Mouse (Mus musculus) lung, adult 2 months (tissue): Measurements from ENCODE around the gene B3galt5. TPM values are rescaled to one million over a fixed set of nuclear protein-coding genes. Genes with fewer than 3 reads are reported as not detected.

ENCODE experiments used
- DNase-seq: peaks from one replicate; pipeline ENCODE4 v3.0.0; 2022
- H3K4me1 ChIP-seq: fragments of 200-500 bp; 2 replicates; pipeline ENCODE4 v1.6.1; 2011; ENCODE audit warnings: low read length; ENCODE audit not compliant: control insufficient read depth, insufficient read depth
- H3K4me3 ChIP-seq: fragments of 200-500 bp; replicated peaks from 2 replicates; pipeline ENCODE3; 2011; ENCODE audit warnings: low read depth, mild to moderate bottlenecking, control low read depth, low read length; ENCODE audit errors: extremely low read depth
- CTCF ChIP-seq: fragments of 200-500 bp; IDR thresholded peaks from 2 replicates; pipeline ENCODE4 v1.5.1; 2011; ENCODE audit warnings: mild to moderate bottlenecking, low read length, control low read depth; ENCODE audit not compliant: insufficient read depth
- POLR2A ChIP-seq: fragments of 200-500 bp; IDR thresholded peaks from 2 replicates; pipeline ENCODE4 v1.6.1; 2011; ENCODE audit warnings: low read depth, mild to moderate bottlenecking, control low read depth, low read length, borderline replicate concordance; ENCODE audit errors: extremely low read depth
- WGBS: fragments of 180-500 bp; shearing (Covaris S2); methylation state at CpG from one replicate; pipeline ENCODE4 v1.1.7; 2018; 5-methylcytosine and 5-hydroxymethylcytosine counted together
- polyA plus RNA-seq: library from polyadenylated mRNA; depleted of rRNA; stranded (reverse); fragments of >200 nt; gene quantifications from 2 replicates; pipeline ENCODE4 v1.2.3, GENCODE M21; 2012; rRNA removed

B3galt5 gene
- polyA plus RNA-seq, 1 experiment = not detected

DNA sequence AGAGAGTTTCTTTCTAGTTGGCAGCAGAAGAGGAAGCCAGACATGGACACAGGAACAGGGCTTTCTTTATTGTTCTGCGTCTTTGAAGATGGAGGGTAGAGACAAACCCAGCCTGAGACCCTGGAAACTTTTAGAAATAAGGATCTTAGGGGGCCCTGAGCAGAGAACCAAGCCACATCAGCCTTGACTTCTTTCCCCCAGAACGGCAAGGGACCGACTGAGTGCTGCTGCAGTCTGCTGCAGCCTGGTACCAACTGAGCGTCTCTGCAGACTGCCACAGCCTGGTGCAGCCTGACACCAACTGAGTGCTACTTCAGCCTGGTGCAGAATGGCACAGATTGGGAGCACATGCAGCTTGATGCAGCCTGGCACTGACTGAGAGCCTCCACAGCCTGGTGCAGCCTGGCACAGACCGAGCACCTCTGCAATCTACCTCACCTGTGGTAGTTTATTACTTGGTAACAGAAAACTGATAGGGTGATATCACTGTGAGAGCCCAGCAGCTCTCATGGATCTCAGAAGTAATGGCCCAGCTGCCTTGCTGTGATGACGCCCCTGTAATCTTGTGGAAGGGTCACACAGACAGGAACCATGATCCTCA is 117.8 kb downstream of the B3galt5 start:
- DNase-seq = no peak
- no peaks in the 10 kb centered on the region for H3K4me1 ChIP-seq
- WGBS = 76% methylated on average over 6 of the region's 6 CpGs
- TF ChIP-seq POLR2A (no peak), CTCF (no peak)
- H3K4me3 ChIP-seq = no peak overlapping the region

DNA sequence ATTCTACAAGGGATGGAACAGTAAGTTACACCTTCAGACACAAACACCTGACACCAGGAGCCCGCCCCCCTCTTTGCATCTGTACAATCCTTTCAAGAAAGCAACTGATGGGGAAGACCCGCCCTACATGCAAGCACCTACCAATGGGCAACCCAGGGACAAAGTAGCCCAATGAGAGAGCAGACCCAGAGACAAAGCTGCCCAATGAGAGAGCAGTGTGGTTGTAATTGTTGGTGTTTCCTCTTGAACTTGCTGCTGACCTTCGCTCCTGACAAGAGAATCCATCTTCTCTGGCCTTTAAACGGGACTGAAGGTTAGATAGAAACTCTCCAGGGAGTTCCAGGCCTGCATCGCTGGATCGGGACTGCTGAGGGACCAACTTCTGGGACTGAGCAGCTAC is 118.4 kb downstream of the B3galt5 start:
- WGBS = 50% methylated on average over 6 of the region's 6 CpGs
- no peak for DNase-seq
- no peaks in the 10 kb centered on the region for H3K4me1 ChIP-seq
- no peak overlapping the region for H3K4me3 ChIP-seq
- TF ChIP-seq POLR2A (no peak), CTCF (no peak)

- WGBS = 10% methylated on average over 10 of the region's 10 CpGs
- DNase-seq = peak; percentile 65
Measured at GRCm38 (mm10) chr16:96357903-96358302, 122.3 kb downstream of the B3galt5 start.

DNA sequence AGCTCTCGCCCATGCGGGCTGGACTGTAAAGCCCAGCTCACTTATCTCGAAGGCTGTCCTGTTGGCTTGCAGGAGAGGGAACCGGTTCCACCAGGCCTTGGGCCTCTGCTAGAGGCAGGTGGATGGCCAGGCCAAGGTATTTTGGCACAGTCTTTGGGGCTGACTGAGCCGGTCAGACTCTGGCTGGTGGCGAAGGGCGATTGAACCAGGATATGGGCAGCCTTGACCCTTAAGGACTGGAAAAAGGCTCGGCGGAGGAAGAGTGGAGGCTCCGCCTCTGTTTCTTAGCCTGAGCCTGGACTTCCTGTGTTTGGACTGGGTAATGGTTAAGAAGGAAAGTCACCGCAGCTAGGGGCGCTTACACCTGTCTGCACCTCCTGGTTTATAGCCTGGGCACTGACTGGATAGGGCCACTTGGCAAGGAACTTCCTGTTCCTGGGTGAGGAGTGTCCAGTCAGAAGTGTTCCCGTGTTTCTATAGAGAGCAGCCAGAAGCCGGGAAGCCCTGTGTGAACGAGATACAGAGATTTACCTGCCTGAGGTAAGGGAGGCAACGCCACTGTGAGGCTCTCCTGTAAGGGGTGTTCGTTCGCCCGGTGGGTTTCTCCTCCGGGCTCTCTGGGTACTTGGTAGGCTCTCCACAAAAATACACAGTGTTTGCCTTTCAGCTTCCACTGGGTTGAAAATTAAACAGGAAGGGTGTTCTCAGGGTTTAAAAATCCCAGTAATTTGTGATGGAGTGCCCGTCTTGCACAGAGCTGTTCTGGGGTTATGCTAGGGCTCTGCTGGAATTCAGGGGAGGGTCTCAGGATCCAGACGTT is 125.9 kb downstream of the B3galt5 start:
- TF ChIP-seq CTCF (no peak), POLR2A (peak; percentile 32; the same call in 1 of the 2 replicates)
- Histone ChIP-seq H3K4me3 (peak overlapping the region; percentile 51), H3K4me1 (0 out of 2 replicates have a peak, but pooled peaks cover 2% of the 10 kb centered on the region)
- DNase-seq = peak; percentile 70
- 37% methylated on average over 22 of the region's 22 CpGs for WGBS

More at GRCm38 (mm10) chr16:96357903-96358302, 122.3 kb downstream of the B3galt5 start:
- peak; percentile 67 for TF ChIP-seq CTCF
- TF ChIP-seq POLR2A = no peak
- Histone ChIP-seq H3K4me1 (0 out of 2 replicates have a peak, but pooled peaks cover 2% of the 10 kb centered on the region), H3K4me3 (peak overlapping the region; percentile 36)

DNA sequence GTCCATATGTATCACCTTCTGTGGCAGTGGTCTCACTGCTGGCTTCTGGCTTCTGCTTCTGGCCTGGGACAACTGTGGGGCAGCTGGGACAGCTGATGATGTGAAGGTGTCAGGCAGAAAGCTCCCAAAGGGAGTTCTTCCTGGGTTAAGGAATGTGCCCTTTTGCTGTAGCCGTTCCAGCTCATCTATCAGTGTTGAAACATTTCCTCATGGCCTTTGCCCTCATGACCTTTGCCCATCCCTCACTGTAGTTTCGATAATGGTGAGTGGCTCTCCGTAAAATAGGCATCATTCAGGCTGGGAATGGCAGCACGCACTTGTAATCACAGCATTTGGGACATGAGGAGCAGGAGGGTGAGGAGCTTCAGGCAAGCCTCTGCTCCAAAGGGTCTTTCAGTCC is 127.3 kb downstream of the B3galt5 start:
- WGBS = 52% methylated on average over 4 of the region's 4 CpGs
- 0 out of 2 replicates have a peak, but pooled peaks cover 2% of the 10 kb centered on the region for H3K4me1 ChIP-seq
- no peak overlapping the region for H3K4me3 ChIP-seq
- TF ChIP-seq CTCF (no peak), POLR2A (no peak)
- DNase-seq = no peak

GRCm38 (mm10) chr16:96363277-96363676 is 127.7 kb downstream of the B3galt5 start:
- H3K4me1 ChIP-seq = 0 out of 2 replicates have a peak, but pooled peaks cover 2% of the 10 kb centered on the region
- whole genome bisulfite sequencing = 66% methylated on average over 5 of the region's 5 CpGs
- H3K4me3 ChIP-seq = no peak overlapping the region
- DNase-seq = no peak
- TF ChIP-seq POLR2A (no peak), CTCF (no peak)

GRCm38 (mm10) chr16:96364870-96365269 is 129.3 kb downstream of the B3galt5 start:
- DNase-seq = no peak
- 93% methylated on average over 11 of the region's 11 CpGs for whole genome bisulfite sequencing
- no peak overlapping the region for H3K4me3 ChIP-seq
- TF ChIP-seq CTCF (no peak), POLR2A (no peak)
- 0 out of 2 replicates have a peak, but pooled peaks cover 2% of the 10 kb centered on the region for H3K4me1 ChIP-seq

Other genes starting within 250 kb of the B3galt5 start
- 8.5 and 11.0 TPM in 2 replicates for gene Psmg1, start 244.8 kb upstream of the B3galt5 start, polyA plus RNA-seq
- gene Brwd1, start 153.3 kb upstream of the B3galt5 start, polyA plus RNA-seq = 24.5 and 27.4 TPM in 2 replicates
- gene Hmgn1, start 108.1 kb upstream of the B3galt5 start, polyA plus RNA-seq = 27.4 and 38.0 TPM in 2 replicates
- 81.5 and 84.8 TPM in 2 replicates for gene Wrb, start 90.4 kb upstream of the B3galt5 start, polyA plus RNA-seq
- 0.91 and 1.0 TPM in 2 replicates for gene Lca5l, start 43.5 kb upstream of the B3galt5 start, polyA plus RNA-seq
- 8.4 and 18.2 TPM in 2 replicates for gene Sh3bgr, start 35.4 kb upstream of the B3galt5 start, polyA plus RNA-seq
- gene Itgb2l, start 207.8 kb downstream of the B3galt5 start, polyA plus RNA-seq = 0.13 TPM in 1 of 2 replicates, not detected in the other
- gene Pcp4, start 231.8 kb downstream of the B3galt5 start, polyA plus RNA-seq = 0.22 and 0.58 TPM in 2 replicates